Mouse (Mus musculus) neural tube, embryonic 11.5 days (tissue): ENCODE data around the gene Nf2. TPM values are rescaled to one million over a fixed set of nuclear protein-coding genes. Genes with fewer than 3 reads are reported as not detected.

ENCODE experiments used
- ATAC-seq: fragments of 200-750 bp; cut with Nextera tagmentation; 2 replicates; pipeline ENCODE4 v1.8.0; 2017; ENCODE audit warnings: moderate number of reproducible peaks, mild to moderate bottlenecking, moderate TSS enrichment, moderate library complexity; ENCODE audit not compliant: insufficient read depth, low FRiP score, low TSS enrichment
- DNase-seq: peaks from one replicate; pipeline ENCODE4 v3.0.0-alpha.2; 2015; ENCODE audit warnings: low spot score
- H3K27ac ChIP-seq: fragments of 300-500 bp; sonication (generic); 2 replicates; pipeline ENCODE4 v1.5.1; 2014; ENCODE audit warnings: low read depth, mild to moderate bottlenecking, low read length
- H3K27me3 ChIP-seq: fragments of 300-500 bp; sonication (generic); 2 replicates; pipeline ENCODE4 v1.6.1; 2014; ENCODE audit warnings: mild to moderate bottlenecking, low read length, mixed read lengths; ENCODE audit not compliant: control insufficient read depth, insufficient read depth
- H3K36me3 ChIP-seq: fragments of 300-500 bp; sonication (generic); 2 replicates; pipeline ENCODE4 v1.6.1; 2014; ENCODE audit warnings: mild to moderate bottlenecking, low read length, moderate library complexity, mixed read lengths; ENCODE audit not compliant: control insufficient read depth, insufficient read depth
- H3K4me1 ChIP-seq: fragments of 300-500 bp; sonication (generic); 2 replicates; pipeline ENCODE4 v1.6.1; 2014; ENCODE audit warnings: low read length, mixed read lengths; ENCODE audit not compliant: control insufficient read depth, insufficient read depth
- H3K4me2 ChIP-seq: fragments of 300-500 bp; sonication (generic); 2 replicates; pipeline ENCODE4 v1.6.1; 2014; ENCODE audit warnings: low read depth, mild to moderate bottlenecking, moderate library complexity
- H3K4me3 ChIP-seq: fragments of 300-500 bp; sonication (generic); 2 replicates; pipeline ENCODE4 v1.5.1; 2014; ENCODE audit warnings: low read depth, low read length
- H3K9ac ChIP-seq: fragments of 300-500 bp; sonication (generic); 2 replicates; pipeline ENCODE4 v1.6.1; 2014; ENCODE audit warnings: mild to moderate bottlenecking, low read length
- H3K9me3 ChIP-seq: fragments of 300-500 bp; sonication (generic); 2 replicates; pipeline ENCODE4 v1.6.1; 2016; ENCODE audit warnings: low read length; ENCODE audit not compliant: control insufficient read depth
- WGBS: fragments of 180-500 bp; shearing (Covaris S2); extraction: QIAGEN DNeasy Blood & Tissue Kit; methylation state at CpG from one replicate; pipeline ENCODE4 v1.1.7; 2014; 5-methylcytosine and 5-hydroxymethylcytosine counted together
- polyA plus RNA-seq: library from polyadenylated mRNA; unstranded; fragments of >200 nt; fragmentation: Nextera tagmentation; extraction: Ambion mirVana; gene quantifications from 2 replicates; pipeline ENCODE4 v1.2.1, GENCODE M21; 2014

Gene Nf2
- polyA plus RNA-seq, 1 experiment from 2014 or later, result 67.7 TPM

GRCm38 (mm10) chr11:4850404-4850803, 1.1 kb upstream of the Nf2 start:
- no peaks in the 10 kb centered on the region for H3K36me3 ChIP-seq
- DNase-seq (no peak), ATAC-seq (no peak)
- no peak overlapping the region for H3K4me2 ChIP-seq
- peaks cover 6% of the 10 kb centered on the region; the same call in 1 of the 2 replicates for H3K4me1 ChIP-seq
- H3K27me3 ChIP-seq, result no peaks in the 10 kb centered on the region
- no peak overlapping the region for H3K9ac ChIP-seq
- no peaks in the 10 kb centered on the region for H3K9me3 ChIP-seq
- H3K4me3 ChIP-seq, result no peak overlapping the region
- WGBS, result 98% methylated on average over 2 of the region's 2 CpGs
- H3K27ac ChIP-seq, result no peak overlapping the region

- peaks cover 6% of the 10 kb centered on the region; the same call in 1 of the 2 replicates for H3K4me1 ChIP-seq
- H3K9me3 ChIP-seq, result no peaks in the 10 kb centered on the region
- peak overlapping the region; percentile 89 for H3K4me3 ChIP-seq
- under 1% methylated on average over 50 of the region's 50 CpGs for WGBS
- H3K27ac ChIP-seq, result peak overlapping the region; percentile 78
- peak overlapping the region; percentile 65 for H3K4me2 ChIP-seq
- H3K9ac ChIP-seq, result peak overlapping the region; percentile 95
- H3K36me3 ChIP-seq, result no peaks in the 10 kb centered on the region
- ATAC-seq, result peak; percentile 69
- no peak for DNase-seq
- H3K27me3 ChIP-seq, result no peaks in the 10 kb centered on the region
These were observed 670 bp downstream of the Nf2 start for GRCm38 (mm10) chr11:4848483-4849248.

- Histone ChIP-seq H3K9ac (no peak overlapping the region), H3K4me3 (no peak overlapping the region), H3K27ac (no peak overlapping the region), H3K27me3 (no peaks in the 10 kb centered on the region), H3K36me3 (no peaks in the 10 kb centered on the region), H3K9me3 (no peaks in the 10 kb centered on the region), H3K4me2 (no peak overlapping the region), H3K4me1 (no peaks in the 10 kb centered on the region)
- 89% methylated on average over 3 of the region's 3 CpGs for WGBS
- ATAC-seq (no peak), DNase-seq (no peak)
These were observed 8.3 kb downstream of the Nf2 start for GRCm38 (mm10) chr11:4840942-4841526.

GRCm38 (mm10) chr11:4838235-4838634, 11.1 kb downstream of the Nf2 start:
- no peak for ATAC-seq
- no peak overlapping the region for H3K9ac ChIP-seq

GRCm38 (mm10) chr11:4837342-4837741, 12.0 kb downstream of the Nf2 start:
- Histone ChIP-seq H3K4me3 (no peak overlapping the region), H3K27me3 (no peaks in the 10 kb centered on the region), H3K36me3 (no peaks in the 10 kb centered on the region), H3K9me3 (no peaks in the 10 kb centered on the region), H3K4me1 (no peaks in the 10 kb centered on the region), H3K9ac (no peak overlapping the region), H3K4me2 (no peak overlapping the region), H3K27ac (no peak overlapping the region)
- no peak for ATAC-seq
- DNase-seq, result no peak
- WGBS, result 71% methylated on average over 5 of the region's 5 CpGs

More at GRCm38 (mm10) chr11:4838235-4838634, 11.1 kb downstream of the Nf2 start:
- DNase-seq, result no peak
- H3K27ac ChIP-seq, result no peak overlapping the region
- no peaks in the 10 kb centered on the region for H3K4me1 ChIP-seq
- H3K4me3 ChIP-seq, result no peak overlapping the region
- WGBS, result 95% methylated on average over 1 of the region's 1 CpGs
- no peaks in the 10 kb centered on the region for H3K27me3 ChIP-seq
- H3K9me3 ChIP-seq, result no peaks in the 10 kb centered on the region
- no peaks in the 10 kb centered on the region for H3K36me3 ChIP-seq
- H3K4me2 ChIP-seq, result no peak overlapping the region

- no peaks in the 10 kb centered on the region for H3K36me3 ChIP-seq
- H3K9me3 ChIP-seq, result no peaks in the 10 kb centered on the region
- ATAC-seq (no peak), DNase-seq (peak; percentile 39)
- WGBS, result 74% methylated on average over 6 of the region's 6 CpGs
- H3K27ac ChIP-seq, result no peak overlapping the region
- no peaks in the 10 kb centered on the region for H3K4me1 ChIP-seq
- no peak overlapping the region for H3K4me3 ChIP-seq
- H3K9ac ChIP-seq, result no peak overlapping the region
- no peak overlapping the region for H3K4me2 ChIP-seq
- H3K27me3 ChIP-seq, result no peaks in the 10 kb centered on the region
These were observed 12.6 kb downstream of the Nf2 start for GRCm38 (mm10) chr11:4836755-4837154.

GRCm38 (mm10) chr11:4835436-4835835, 13.9 kb downstream of the Nf2 start:
- Histone ChIP-seq H3K9me3 (no peaks in the 10 kb centered on the region), H3K36me3 (no peaks in the 10 kb centered on the region), H3K27ac (no peak overlapping the region), H3K4me3 (no peak overlapping the region), H3K4me1 (no peaks in the 10 kb centered on the region), H3K9ac (no peak overlapping the region), H3K27me3 (no peaks in the 10 kb centered on the region), H3K4me2 (no peak overlapping the region)
- no peak for DNase-seq
- WGBS, result 87% methylated on average over 6 of the region's 6 CpGs
- no peak for ATAC-seq

GRCm38 (mm10) chr11:4833295-4833939, 15.9 kb downstream of the Nf2 start:
- Histone ChIP-seq H3K9ac (no peak overlapping the region), H3K36me3 (no peaks in the 10 kb centered on the region), H3K27ac (no peak overlapping the region), H3K4me2 (no peak overlapping the region), H3K4me3 (no peak overlapping the region), H3K27me3 (no peaks in the 10 kb centered on the region), H3K4me1 (no peaks in the 10 kb centered on the region), H3K9me3 (no peaks in the 10 kb centered on the region)
- 68% methylated on average over 3 of the region's 3 CpGs for WGBS
- ATAC-seq (no peak), DNase-seq (no peak)
